Mouse (Mus musculus): Measurements from ENCODE around the gene Sntg2. TPM values are rescaled to one million over a fixed set of nuclear protein-coding genes. Genes with fewer than 3 reads are reported as not detected.

The Sntg2 gene
- total and polyA plus RNA-seq, 3 experiments, result not detected

DNA sequence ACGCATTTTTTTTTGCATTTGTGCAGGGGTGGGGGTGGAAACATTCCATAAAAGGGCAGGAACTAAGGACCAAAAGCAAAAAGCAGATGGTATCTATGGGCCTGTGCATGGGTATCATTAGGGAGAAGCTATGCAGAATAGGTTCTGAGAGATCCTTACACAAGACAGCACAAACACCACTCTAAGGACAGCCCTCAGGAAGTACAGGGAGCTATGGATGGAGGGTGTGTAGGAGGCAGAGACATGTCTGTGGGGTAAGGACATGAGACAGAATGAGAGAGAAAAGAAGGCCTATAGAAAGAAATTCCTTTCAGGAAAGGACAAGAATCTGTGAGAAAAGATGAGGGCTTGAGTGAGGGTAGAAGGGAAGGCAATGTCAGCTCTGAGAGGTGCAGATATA lies 193.6 kb downstream of the Sntg2 start:
- no peak overlapping the region for H3K4me3 ChIP-seq (replicated peaks in 1 of 3; ENCODE audit: low read depth in 2 of 3, low read length in 2 of 3, poor library complexity in 1 of 3)
- DNase-seq (ENCODE audit: extremely low read depth), result no peak
- no peaks in the 10 kb centered on the region for H3K27me3 ChIP-seq (replicated peaks)
- H3K4me2 ChIP-seq (ENCODE audit: insufficient read depth, low read depth, poor library complexity, severe bottlenecking), result no peak overlapping the region
- H3K36me3 ChIP-seq (replicated peaks in 1 of 2; ENCODE audit: control insufficient read depth in 1 of 2, insufficient read depth in 1 of 2, low read length in 1 of 2), result no peaks in the 10 kb centered on the region
- no peak overlapping the region for H3K27ac ChIP-seq (ENCODE audit: insufficient read depth, low read depth)
- dilution Hi-C loops (cut with MboI; ENCODE audit: extremely low pct_ligation_motif_present, extremely low pct_unique_long_range_greater_than_20kb, low sequenced_read_pairs) (no loop called here), in situ Hi-C loops (cut with MboI; ENCODE audit: low pct_ligation_motif_present, low pct_unique_long_range_greater_than_20kb, low sequenced_read_pairs) (no loop called here)
- no peaks in the 10 kb centered on the region for H3K79me2 ChIP-seq (replicated peaks; ENCODE audit: control insufficient read depth, extremely low read depth, insufficient read depth, poor library complexity, severe bottlenecking)
- no peak for TF ChIP-seq ETS1 (conservative IDR thresholded peaks at IDR 0.05; ENCODE audit: low read depth, low read length)
- TF ChIP-seq TBP (conservative IDR thresholded peaks at IDR 0.05; ENCODE audit: low read depth, low read length), result no peak
- no peak for TF ChIP-seq ZNF384 (IDR thresholded peaks at IDR 0.05; ENCODE audit: low read depth, low read length)
- TF ChIP-seq GABPA (IDR thresholded peaks at IDR 0.05; ENCODE audit: insufficient replicate concordance, low read depth, low read length), result no peak
- TF ChIP-seq EP300 (IDR thresholded peaks at IDR 0.05; ENCODE audit: low read length), result no peak
- no peak for TF ChIP-seq KAT2A (IDR thresholded peaks at IDR 0.05; ENCODE audit: insufficient replicate concordance, low read length)
- no peak for TF ChIP-seq CHD2 (IDR thresholded peaks at IDR 0.05; ENCODE audit: low read length)
- no peak for TF ChIP-seq MXI1 (IDR thresholded peaks at IDR 0.05; ENCODE audit: low read depth, low read length)
- TF ChIP-seq POLR2A (IDR thresholded peaks at IDR 0.05; ENCODE audit: low read depth, low read length), result no peak
- no peak for TF ChIP-seq TCF12 (IDR thresholded peaks at IDR 0.05; ENCODE audit: low read depth, low read length)
- TF ChIP-seq USF1 (IDR thresholded peaks at IDR 0.05; ENCODE audit: low read depth, low read length), result no peak
- TF ChIP-seq UBTF (IDR thresholded peaks at IDR 0.05; ENCODE audit: low read depth, low read length), result no peak
- no peak for TF ChIP-seq ZMIZ1 (IDR thresholded peaks at IDR 0.05; ENCODE audit: low read depth, low read length)
- TF ChIP-seq CHD1 (IDR thresholded peaks at IDR 0.05; ENCODE audit: low read depth, low read length), result no peak
- no peak for TF ChIP-seq MEF2A (IDR thresholded peaks at IDR 0.05; ENCODE audit: borderline replicate concordance, low read depth, low read length)
- no peak for TF ChIP-seq E2F4 (IDR thresholded peaks at IDR 0.05; ENCODE audit: insufficient replicate concordance, low read depth, low read length)
- TF ChIP-seq RAD21 (IDR thresholded peaks at IDR 0.05; ENCODE audit: low read depth, low read length), result no peak
- no peak for TF ChIP-seq NRF1 (IDR thresholded peaks at IDR 0.05; ENCODE audit: low read depth, low read length)
- no peak for TF ChIP-seq RCOR1 (conservative IDR thresholded peaks at IDR 0.05; ENCODE audit: low read depth, low read length)
- no peak for TF ChIP-seq ELF1 (IDR thresholded peaks at IDR 0.05; ENCODE audit: low read depth, low read length)
- no peaks in the 10 kb centered on the region for H3K4me1 ChIP-seq (ENCODE audit: control insufficient read depth in 1 of 2, insufficient read depth in 2 of 2)
- H3K9ac ChIP-seq (ENCODE audit: insufficient read depth, low read depth), result no peak overlapping the region
- H3K9me3 ChIP-seq (replicated peaks; ENCODE audit: low read length), result no peaks in the 10 kb centered on the region

DNA sequence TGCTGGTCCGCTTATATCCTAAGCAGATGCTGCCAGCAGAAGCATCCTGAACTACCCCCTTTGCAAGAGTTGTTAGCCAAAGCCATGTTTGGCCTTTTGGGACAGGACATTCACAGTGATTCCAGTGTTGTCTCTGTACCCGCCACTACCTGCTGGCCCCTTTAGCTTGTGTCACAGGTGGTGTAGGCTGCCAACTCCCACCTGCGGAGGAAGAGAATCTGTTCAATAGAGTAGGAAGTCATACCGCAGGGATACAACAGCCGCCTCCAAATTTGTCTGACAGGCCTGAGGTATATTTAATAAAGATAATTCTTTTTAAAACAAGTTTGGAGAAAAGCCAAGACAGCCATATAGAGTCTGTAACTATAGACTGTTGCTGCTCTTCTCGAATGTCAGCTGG lies 195.2 kb downstream of the Sntg2 start:
- TF ChIP-seq GABPA (IDR thresholded peaks at IDR 0.05; ENCODE audit: insufficient replicate concordance, low read depth, low read length) (no peak), MAX (IDR thresholded peaks at IDR 0.05; ENCODE audit: low read length) (no peak), RCOR1 (conservative IDR thresholded peaks at IDR 0.05; ENCODE audit: low read depth, low read length) (no peak), KAT2A (IDR thresholded peaks at IDR 0.05; ENCODE audit: insufficient replicate concordance, low read length) (no peak), MXI1 (IDR thresholded peaks at IDR 0.05; ENCODE audit: low read depth, low read length) (no peak), MAZ (IDR thresholded peaks at IDR 0.05; ENCODE audit: low read depth, low read length) (no peak), MAFK (IDR thresholded peaks at IDR 0.05; ENCODE audit: insufficient replicate concordance, low read length) (no peak), UBTF (IDR thresholded peaks at IDR 0.05; ENCODE audit: low read depth, low read length) (no peak), JUND (conservative IDR thresholded peaks at IDR 0.05; ENCODE audit: low read depth, low read length) (no peak), POLR2AphosphoS2 (IDR thresholded peaks at IDR 0.05; ENCODE audit: low read depth, low read length) (no peak), EP300 (IDR thresholded peaks at IDR 0.05; ENCODE audit: low read length) (no peak), CTCF (conservative IDR thresholded peaks at IDR 0.05 in 1 of 2, IDR thresholded peaks at IDR 0.05 in 1 of 2; ENCODE audit: low read depth in 2 of 2, low read length in 2 of 2) (no peak), IRF4 (IDR thresholded peaks at IDR 0.05; ENCODE audit: low read depth, low read length) (no peak)
- dilution Hi-C loops (cut with MboI; ENCODE audit: extremely low pct_ligation_motif_present, extremely low pct_unique_long_range_greater_than_20kb, low sequenced_read_pairs) (no loop called here), in situ Hi-C loops (cut with MboI; ENCODE audit: low pct_ligation_motif_present, low pct_unique_long_range_greater_than_20kb, low sequenced_read_pairs) (no loop called here)
- H3K4me2 ChIP-seq (ENCODE audit: insufficient read depth, low read depth, poor library complexity, severe bottlenecking), result no peak overlapping the region
- H3K9me3 ChIP-seq (replicated peaks; ENCODE audit: low read length), result no peaks in the 10 kb centered on the region
- H3K36me3 ChIP-seq (replicated peaks in 1 of 2; ENCODE audit: control insufficient read depth in 1 of 2, insufficient read depth in 1 of 2, low read length in 1 of 2), result no peaks in the 10 kb centered on the region
- no peak overlapping the region for H3K27ac ChIP-seq (ENCODE audit: insufficient read depth, low read depth)
- H3K4me3 ChIP-seq (replicated peaks in 1 of 3; ENCODE audit: low read depth in 2 of 3, low read length in 2 of 3, poor library complexity in 1 of 3), result no peak overlapping the region
- H3K4me1 ChIP-seq (ENCODE audit: control insufficient read depth in 1 of 2, insufficient read depth in 2 of 2), result no peaks in the 10 kb centered on the region
- no peak overlapping the region for H3K9ac ChIP-seq (ENCODE audit: insufficient read depth, low read depth)
- no peak for DNase-seq (ENCODE audit: extremely low read depth)
- no peaks in the 10 kb centered on the region for H3K27me3 ChIP-seq (replicated peaks)
- no peaks in the 10 kb centered on the region for H3K79me2 ChIP-seq (replicated peaks; ENCODE audit: control insufficient read depth, extremely low read depth, insufficient read depth, poor library complexity, severe bottlenecking)

All from CH12.LX (cell line).